Mouse (Mus musculus): ENCODE measurements at regions not wholly inside any gene's neighbourhood (a gene's known extent, or its start where the extent isn't known, plus 50 kb on each side); places are given as distances from the start of the nearest gene placed in this dataset.

GRCm38 (mm10) chr19:36266346-36266745 lies 81.8 kb upstream of the Pcgf5 start:
- TF ChIP-seq CTCF (IDR thresholded peaks at IDR 0.05; ENCODE audit: low read depth): no peak
- no peak for TF ChIP-seq EP300 (IDR thresholded peaks at IDR 0.05; ENCODE audit: low read depth)

Data from liver, postnatal 0 days (tissue).